Mouse (Mus musculus) Patski (cell line): ENCODE measurements around the gene Dohh. TPM values are rescaled to one million over a fixed set of nuclear protein-coding genes. Genes with fewer than 3 reads are reported as not detected.

ENCODE experiments used
- ATAC-seq: fragments of 100-300 bp; one replicate; pipeline ENCODE4 v1.8.0; 2021
- CTCF ChIA-PET: fragments of 350-600 bp; sonication (Branson Sonifier 250); formaldehyde crosslinking; loops from one replicate; lab custom pipeline; 2022; ENCODE audit warnings: inconsistent platforms; lab: Charles Lee
- POLR2A ChIA-PET: fragments of 350-600 bp; sonication (Branson Sonifier 250); formaldehyde crosslinking; loops from one replicate; lab custom pipeline; 2022; ENCODE audit warnings: antibody characterized with exemption, inconsistent platforms; lab: Charles Lee
- DNase-seq: peaks from one replicate; pipeline ENCODE4 v3.0.0-alpha.2; 2011; ENCODE audit warnings: low read depth, low spot score
- H3K27me3 ChIP-seq: fragments of 371-371 bp; one replicate; pipeline ENCODE4 v1.5.1; 2021
- CTCF ChIP-seq: fragments of 100-300 bp; IDR thresholded peaks from one replicate; pipeline ENCODE4 v1.5.1; 2021
- in situ Hi-C: fragments of 300-500 bp; cut with MboI; formaldehyde crosslinking; loops from 3 replicates; pipeline ENCODE4 v1.11.1; 2018; ENCODE audit warnings: low pct_unique_long_range_greater_than_20kb, mixed read lengths
- polyA plus RNA-seq: library from polyadenylated mRNA; unstranded; gene quantifications from one replicate; pipeline ENCODE4 v1.2.3, GENCODE M21; 2021

The Dohh gene
- polyA plus RNA-seq, 1 experiment from 2014 or later = 83.4 TPM

- TF ChIP-seq CTCF = no peak
- POLR2A ChIA-PET = no interaction called here
- CTCF ChIA-PET = interaction anchor here (1.4 to 1.9 kb wide), 4 partner anchors 8 to 42 kb away, joined by 4 to 6 read pairs (median 4); no protein-coding TSS in a partner anchor
- in situ Hi-C loops = no loop called here
- H3K27me3 ChIP-seq = no peaks in the 10 kb centered on the region
- DNase-seq (no peak), ATAC-seq (no peak)
Measured at GRCm38 (mm10) chr10:81408424-81408729, 24.1 kb downstream of the Dohh start.

- ATAC-seq = no peak
- no peak for TF ChIP-seq CTCF
- ChIA-PET POLR2A (interaction anchor here (0.6 kb wide), 1 partner anchor 147 kb away, joined by 3 read pairs; no protein-coding TSS in a partner anchor), CTCF (interaction anchor here (1.9 kb wide), 1 partner anchor 41 kb away, joined by 5 read pairs; no protein-coding TSS in a partner anchor)
- no peak for DNase-seq
- in situ Hi-C loops = no loop called here
- H3K27me3 ChIP-seq = no peaks in the 10 kb centered on the region
Measured at GRCm38 (mm10) chr10:81408871-81409291, 24.7 kb downstream of the Dohh start.

- in situ Hi-C loops = no loop called here
- no peaks in the 10 kb centered on the region for H3K27me3 ChIP-seq
- no peak for ATAC-seq
- no peak for TF ChIP-seq CTCF
- DNase-seq = no peak
- ChIA-PET POLR2A (interaction anchor here (0.6 kb wide), 1 partner anchor 146 kb away, joined by 3 read pairs; no protein-coding TSS in a partner anchor), CTCF (no interaction called here)
Measured at GRCm38 (mm10) chr10:81409330-81409729, 25.1 kb downstream of the Dohh start.

- ChIA-PET POLR2A (no interaction called here), CTCF (interaction anchor here (1.7 kb wide), 1 partner anchor 21 kb away, joined by 5 read pairs; no protein-coding TSS in a partner anchor)
- DNase-seq (no peak), ATAC-seq (no peak)
- in situ Hi-C loops = no loop called here
- no peaks in the 10 kb centered on the region for H3K27me3 ChIP-seq
- TF ChIP-seq CTCF = no peak
Measured at GRCm38 (mm10) chr10:81410350-81410749, 26.1 kb downstream of the Dohh start.

GRCm38 (mm10) chr10:81410981-81411380, 26.8 kb downstream of the Dohh start:
- ChIA-PET POLR2A (no interaction called here), CTCF (interaction anchor here (1.0 to 1.7 kb wide), 2 partner anchors 12 to 21 kb away, joined by 3 to 5 read pairs; no protein-coding TSS in a partner anchor)
- DNase-seq = no peak
- in situ Hi-C loops = no loop called here
- ATAC-seq = no peak
- no peaks in the 10 kb centered on the region for H3K27me3 ChIP-seq
- TF ChIP-seq CTCF = no peak

- in situ Hi-C loops = no loop called here
- no peak for TF ChIP-seq CTCF
- H3K27me3 ChIP-seq = no peaks in the 10 kb centered on the region
- POLR2A ChIA-PET = no interaction called here
- DNase-seq (no peak), ATAC-seq (no peak)
- CTCF ChIA-PET = interaction anchor here (1.0 to 1.7 kb wide), 2 partner anchors 11 to 22 kb away, joined by 3 to 5 read pairs; no protein-coding TSS in a partner anchor
Measured at GRCm38 (mm10) chr10:81411471-81412400, 27.5 kb downstream of the Dohh start.

- in situ Hi-C loops = no loop called here
- no peak for TF ChIP-seq CTCF
- no peak for ATAC-seq
Measured at GRCm38 (mm10) chr10:81412586-81413309, 28.5 kb downstream of the Dohh start.

GRCm38 (mm10) chr10:81413310-81414261, 29.4 kb downstream of the Dohh start:
- CTCF ChIA-PET = no interaction called here
- no peaks in the 10 kb centered on the region for H3K27me3 ChIP-seq

More at GRCm38 (mm10) chr10:81412586-81413309, 28.5 kb downstream of the Dohh start:
- ChIA-PET CTCF (no interaction called here), POLR2A (no interaction called here)
- no peaks in the 10 kb centered on the region for H3K27me3 ChIP-seq
- DNase-seq = no peak

GRCm38 (mm10) chr10:81414682-81415081, 30.5 kb downstream of the Dohh start:
- DNase-seq = no peak
- in situ Hi-C loops = no loop called here
- TF ChIP-seq CTCF = no peak
- ChIA-PET CTCF (no interaction called here), POLR2A (no interaction called here)
- ATAC-seq = no peak
- H3K27me3 ChIP-seq = no peaks in the 10 kb centered on the region

More at GRCm38 (mm10) chr10:81413310-81414261, 29.4 kb downstream of the Dohh start:
- no peak for TF ChIP-seq CTCF
- ATAC-seq = no peak
- POLR2A ChIA-PET = no interaction called here
- no peak for DNase-seq
- in situ Hi-C loops = no loop called here
